Mouse (Mus musculus) liver, embryonic 14.5 days (tissue): Measurements from ENCODE around the gene Gli2. TPM values are rescaled to one million over a fixed set of nuclear protein-coding genes. Genes with fewer than 3 reads are reported as not detected.
A peak's percentile ranks its signal among the peaks of the same experiment; 100 is the strongest.

ENCODE experiments used
- ATAC-seq: fragments of 200-750 bp; cut with Nextera tagmentation; 2 replicates; pipeline ENCODE4 v1.8.0; 2017; ENCODE audit warnings: moderate number of reproducible peaks, mild to moderate bottlenecking, moderate library complexity; ENCODE audit not compliant: insufficient read depth
- DNase-seq, 3 experiments: peaks; one replicate each; pipeline ENCODE4 v3.0.0-alpha.2; 2012 to 2013; ENCODE audit warnings: low read depth in 3 of 3, low spot score in 3 of 3
- H3K27ac ChIP-seq: fragments of 300-500 bp; sonication (generic); 2 replicates; pipeline ENCODE4 v1.5.1; 2014; ENCODE audit warnings: moderate library complexity, mild to moderate bottlenecking, control low read depth, inconsistent platforms
- H3K27me3 ChIP-seq: fragments of 300-500 bp; sonication (generic); 2 replicates; pipeline ENCODE4 v1.6.1; 2014; ENCODE audit warnings: mild to moderate bottlenecking, low read length, moderate library complexity; ENCODE audit not compliant: control insufficient read depth, insufficient read depth
- H3K36me3 ChIP-seq: fragments of 300-500 bp; sonication (generic); replicated peaks from 2 replicates; pipeline ENCODE4 v1.6.1; 2014; ENCODE audit warnings: low read depth; ENCODE audit not compliant: control insufficient read depth, insufficient read depth
- H3K4me1 ChIP-seq, 2 experiments: fragments of 200-500 bp in 1 of 2; fragments of 300-500 bp in 1 of 2; sonication (generic) in 1 of 2; replicated peaks; 2 replicates each; pipeline ENCODE4 v1.6.1; 2012 to 2014; ENCODE audit warnings: antibody characterized with exemption in 1 of 2, inconsistent platforms in 1 of 2, low read length in 1 of 2; ENCODE audit not compliant: control insufficient read depth in 2 of 2, insufficient read depth in 2 of 2
- H3K4me2 ChIP-seq: fragments of 300-500 bp; sonication (generic); 2 replicates; pipeline ENCODE4 v1.6.1; 2014; ENCODE audit warnings: low read depth, mild to moderate bottlenecking, control low read depth, moderate library complexity
- H3K4me3 ChIP-seq, 2 experiments: fragments of 200-500 bp in 1 of 2; fragments of 300-500 bp in 1 of 2; sonication (generic) in 1 of 2; 2 replicates each; pipeline ENCODE4 v1.5.1; 2012 to 2014; ENCODE audit warnings: low read depth in 2 of 2, low read length in 2 of 2, mild to moderate bottlenecking in 2 of 2, control low read depth in 1 of 2, inconsistent platforms in 1 of 2, moderate library complexity in 1 of 2; ENCODE audit not compliant: insufficient read depth in 1 of 2
- H3K9ac ChIP-seq: fragments of 300-500 bp; sonication (generic); replicated peaks from 2 replicates; pipeline ENCODE4 v1.6.1; 2014; ENCODE audit warnings: mild to moderate bottlenecking, control low read depth, moderate library complexity
- H3K9me3 ChIP-seq: fragments of 300-500 bp; sonication (generic); 2 replicates; pipeline ENCODE4 v1.6.1; 2016; ENCODE audit warnings: low read length, mixed read lengths; ENCODE audit not compliant: control insufficient read depth
- CTCF ChIP-seq: IDR thresholded peaks from 2 replicates; pipeline ENCODE4 v1.5.1; 2016; ENCODE audit warnings: antibody characterized with exemption, low read depth, control low read depth
- EP300 ChIP-seq: IDR thresholded peaks from 2 replicates; pipeline ENCODE4 v1.6.1; 2016; ENCODE audit warnings: antibody characterized with exemption, low read depth
- WGBS: fragments of 180-500 bp; shearing (Covaris S2); extraction: QIAGEN DNeasy Blood & Tissue Kit; methylation state at CpG from one replicate; pipeline ENCODE4 v1.1.7; 2014; ENCODE audit not compliant: insufficient replicate concordance; 5-methylcytosine and 5-hydroxymethylcytosine counted together
- polyA plus RNA-seq, 2 experiments: library from polyadenylated mRNA; depleted of rRNA in 1 of 2; stranded (reverse) in 1 of 2; unstranded in 1 of 2; fragments of >200 nt; fragmentation: Nextera tagmentation in 1 of 2; extraction: Ambion mirVana in 1 of 2; gene quantifications; 2 replicates each; pipeline versions ENCODE4 v1.2.1 to v1.2.3; 2012 to 2014

Gli2 gene
- polyA plus RNA-seq, 2 experiments: 0.04 to 0.26 TPM

GRCm38 (mm10) chr1:119075916-119076315, 22.5 kb upstream of the Gli2 start:
- Histone ChIP-seq H3K27me3 (peaks cover 5% of the 10 kb centered on the region; the same call in 1 of the 2 replicates), H3K9me3 (no peaks in the 10 kb centered on the region), H3K27ac (no peak overlapping the region), H3K4me3 (no peak overlapping the region), H3K4me1 (no peaks in the 10 kb centered on the region), H3K9ac (no peak overlapping the region), H3K36me3 (no peaks in the 10 kb centered on the region), H3K4me2 (no peak overlapping the region)
- ATAC-seq: no peak
- no peak for DNase-seq
- WGBS: 50% methylated on average over 3 of the region's 3 CpGs
- TF ChIP-seq CTCF: no peak
- TF ChIP-seq EP300: no peak

GRCm38 (mm10) chr1:119075500-119075899, 22.1 kb upstream of the Gli2 start:
- Histone ChIP-seq H3K4me3 (no peak overlapping the region), H3K9ac (no peak overlapping the region), H3K27ac (no peak overlapping the region), H3K4me1 (no peaks in the 10 kb centered on the region), H3K9me3 (no peaks in the 10 kb centered on the region), H3K36me3 (no peaks in the 10 kb centered on the region), H3K27me3 (peaks cover 5% of the 10 kb centered on the region; the same call in 1 of the 2 replicates), H3K4me2 (no peak overlapping the region)
- TF ChIP-seq EP300 (no peak), CTCF (no peak)
- DNase-seq (no peak), ATAC-seq (no peak)
- 19% methylated on average over 7 of the region's 7 CpGs for WGBS

GRCm38 (mm10) chr1:119074910-119075309, 21.5 kb upstream of the Gli2 start:
- 39% methylated on average over 6 of the region's 6 CpGs for WGBS
- ATAC-seq: no peak
- Histone ChIP-seq H3K27ac (no peak overlapping the region), H3K4me2 (no peak overlapping the region), H3K36me3 (no peaks in the 10 kb centered on the region), H3K27me3 (peaks cover 5% of the 10 kb centered on the region; the same call in 1 of the 2 replicates), H3K9ac (no peak overlapping the region), H3K4me1 (no peaks in the 10 kb centered on the region), H3K4me3 (no peak overlapping the region), H3K9me3 (no peaks in the 10 kb centered on the region)
- TF ChIP-seq EP300 (no peak), CTCF (peak; percentile 43)
- DNase-seq: no peak

- Histone ChIP-seq H3K36me3 (no peaks in the 10 kb centered on the region), H3K4me3 (no peak overlapping the region), H3K9ac (no peak overlapping the region), H3K4me1 (no peaks in the 10 kb centered on the region), H3K27ac (no peak overlapping the region), H3K27me3 (peaks cover 5% of the 10 kb centered on the region; the same call in 1 of the 2 replicates), H3K4me2 (no peak overlapping the region), H3K9me3 (no peaks in the 10 kb centered on the region)
- no peak for TF ChIP-seq CTCF
- no peak for TF ChIP-seq EP300
- no peak for ATAC-seq
- WGBS: 54% methylated on average over 7 of the region's 7 CpGs
- DNase-seq: no peak
Measured at GRCm38 (mm10) chr1:119073876-119074275, 20.5 kb upstream of the Gli2 start.

- no peak overlapping the region for H3K4me2 ChIP-seq
- H3K4me1 ChIP-seq: no peaks in the 10 kb centered on the region
- no peaks in the 10 kb centered on the region for H3K9me3 ChIP-seq
- no peak overlapping the region for H3K9ac ChIP-seq
- H3K27ac ChIP-seq: no peak overlapping the region
- ATAC-seq (no peak), DNase-seq (no peak)
- H3K27me3 ChIP-seq: no peaks in the 10 kb centered on the region
- H3K4me3 ChIP-seq: no peak overlapping the region
- H3K36me3 ChIP-seq: no peaks in the 10 kb centered on the region
- no peak for TF ChIP-seq EP300
- TF ChIP-seq CTCF: no peak
- WGBS: 56% methylated on average over 20 of the region's 20 CpGs
Measured at GRCm38 (mm10) chr1:119064892-119065671, 11.7 kb upstream of the Gli2 start.
